Mouse (Mus musculus): ENCODE results near the gene Fam69a. TPM values are rescaled to one million over a fixed set of nuclear protein-coding genes. Genes with fewer than 3 reads are reported as not detected.

Gene Fam69a
- polyA plus RNA-seq, 1 experiment from 2014 or later = 24.5 TPM

- Histone ChIP-seq H3K4me1 (replicated peaks; ENCODE audit: control insufficient read depth, insufficient read depth, low read length) (no peaks in the 10 kb centered on the region), H3K36me3 (ENCODE audit: control insufficient read depth, insufficient read depth, low read length) (no peaks in the 10 kb centered on the region)
These were observed 51.9 kb downstream of the Fam69a start for GRCm38 (mm10) chr5:107934770-107935543.

GRCm38 (mm10) chr5:107933202-107933974 lies 53.5 kb downstream of the Fam69a start:
- Histone ChIP-seq H3K36me3 (ENCODE audit: control insufficient read depth, insufficient read depth, low read length) (no peaks in the 10 kb centered on the region), H3K4me3 (ENCODE audit: low read depth, low read length) (no peak overlapping the region), H3K4me1 (replicated peaks; ENCODE audit: control insufficient read depth, insufficient read depth, low read length) (no peaks in the 10 kb centered on the region), H3K27me3 (replicated peaks; ENCODE audit: control insufficient read depth, insufficient read depth, low read length) (no peaks in the 10 kb centered on the region), H3K4me2 (ENCODE audit: low read length) (no peak overlapping the region), H3K9me3 (ENCODE audit: control insufficient read depth, low read length) (no peaks in the 10 kb centered on the region), H3K9ac (ENCODE audit: low read length) (no peak overlapping the region), H3K27ac (ENCODE audit: low read depth) (no peak overlapping the region)
- WGBS = 74% methylated on average over 4 of the region's 4 CpGs
- ATAC-seq (replicated peaks; ENCODE audit: low FRiP score, low TSS enrichment, low read depth) = no peak
- peak; percentile 27 for DNase-seq (ENCODE audit: low spot score)

More at GRCm38 (mm10) chr5:107934770-107935543, 51.9 kb downstream of the Fam69a start:
- Histone ChIP-seq H3K9me3 (ENCODE audit: control insufficient read depth, low read length) (no peaks in the 10 kb centered on the region), H3K27ac (ENCODE audit: low read depth) (no peak overlapping the region), H3K9ac (ENCODE audit: low read length) (no peak overlapping the region), H3K4me2 (ENCODE audit: low read length) (no peak overlapping the region), H3K27me3 (replicated peaks; ENCODE audit: control insufficient read depth, insufficient read depth, low read length) (no peaks in the 10 kb centered on the region), H3K4me3 (ENCODE audit: low read depth, low read length) (no peak overlapping the region)
- ATAC-seq (replicated peaks; ENCODE audit: low FRiP score, low TSS enrichment, low read depth) (no peak), DNase-seq (ENCODE audit: low spot score) (no peak)
- WGBS = 86% methylated on average over 10 of the region's 10 CpGs

- ATAC-seq (replicated peaks; ENCODE audit: low FRiP score, low TSS enrichment, low read depth) = no peak
- 51% methylated on average over 2 of the region's 2 CpGs for WGBS
These were observed 54.3 kb downstream of the Fam69a start for GRCm38 (mm10) chr5:107932556-107932955.

GRCm38 (mm10) chr5:107926550-107927249 lies 60.2 kb downstream of the Fam69a start:
- Histone ChIP-seq H3K9ac (ENCODE audit: low read length) (no peak overlapping the region), H3K27ac (ENCODE audit: low read depth) (no peak overlapping the region), H3K36me3 (ENCODE audit: control insufficient read depth, insufficient read depth, low read length) (no peaks in the 10 kb centered on the region), H3K4me2 (ENCODE audit: low read length) (no peak overlapping the region), H3K9me3 (ENCODE audit: control insufficient read depth, low read length) (no peaks in the 10 kb centered on the region), H3K27me3 (replicated peaks; ENCODE audit: control insufficient read depth, insufficient read depth, low read length) (no peaks in the 10 kb centered on the region), H3K4me1 (replicated peaks; ENCODE audit: control insufficient read depth, insufficient read depth, low read length) (no peaks in the 10 kb centered on the region), H3K4me3 (ENCODE audit: low read depth, low read length) (no peak overlapping the region)
- WGBS = 62% methylated on average over 11 of the region's 11 CpGs
- ATAC-seq (replicated peaks; ENCODE audit: low FRiP score, low TSS enrichment, low read depth) (no peak), DNase-seq (ENCODE audit: low spot score) (no peak)

More at GRCm38 (mm10) chr5:107932556-107932955, 54.3 kb downstream of the Fam69a start:
- H3K36me3 ChIP-seq (ENCODE audit: control insufficient read depth, insufficient read depth, low read length) = no peaks in the 10 kb centered on the region
- DNase-seq (ENCODE audit: low spot score) = peak; percentile 48
- no peaks in the 10 kb centered on the region for H3K9me3 ChIP-seq (ENCODE audit: control insufficient read depth, low read length)
- H3K4me2 ChIP-seq (ENCODE audit: low read length) = no peak overlapping the region
- H3K9ac ChIP-seq (ENCODE audit: low read length) = no peak overlapping the region
- H3K4me1 ChIP-seq (replicated peaks; ENCODE audit: control insufficient read depth, insufficient read depth, low read length) = no peaks in the 10 kb centered on the region
- H3K27ac ChIP-seq (ENCODE audit: low read depth) = no peak overlapping the region
- no peaks in the 10 kb centered on the region for H3K27me3 ChIP-seq (replicated peaks; ENCODE audit: control insufficient read depth, insufficient read depth, low read length)
- no peak overlapping the region for H3K4me3 ChIP-seq (ENCODE audit: low read depth, low read length)

- no peak for DNase-seq (ENCODE audit: low spot score)
- Histone ChIP-seq H3K4me3 (ENCODE audit: low read depth, low read length) (no peak overlapping the region), H3K9me3 (ENCODE audit: control insufficient read depth, low read length) (no peaks in the 10 kb centered on the region), H3K4me1 (replicated peaks; ENCODE audit: control insufficient read depth, insufficient read depth, low read length) (no peaks in the 10 kb centered on the region), H3K36me3 (ENCODE audit: control insufficient read depth, insufficient read depth, low read length) (no peaks in the 10 kb centered on the region), H3K4me2 (ENCODE audit: low read length) (no peak overlapping the region), H3K9ac (ENCODE audit: low read length) (no peak overlapping the region), H3K27ac (ENCODE audit: low read depth) (no peak overlapping the region), H3K27me3 (replicated peaks; ENCODE audit: control insufficient read depth, insufficient read depth, low read length) (no peaks in the 10 kb centered on the region)
- 83% methylated on average over 8 of the region's 8 CpGs for WGBS
- ATAC-seq (replicated peaks; ENCODE audit: low FRiP score, low TSS enrichment, low read depth) = no peak
These were observed 62.3 kb downstream of the Fam69a start for GRCm38 (mm10) chr5:107924564-107924963.

- Histone ChIP-seq H3K27ac (ENCODE audit: low read depth) (no peak overlapping the region), H3K27me3 (replicated peaks; ENCODE audit: control insufficient read depth, insufficient read depth, low read length) (no peaks in the 10 kb centered on the region), H3K4me2 (ENCODE audit: low read length) (no peak overlapping the region), H3K9me3 (ENCODE audit: control insufficient read depth, low read length) (no peaks in the 10 kb centered on the region), H3K36me3 (ENCODE audit: control insufficient read depth, insufficient read depth, low read length) (no peaks in the 10 kb centered on the region), H3K9ac (ENCODE audit: low read length) (no peak overlapping the region), H3K4me1 (replicated peaks; ENCODE audit: control insufficient read depth, insufficient read depth, low read length) (no peaks in the 10 kb centered on the region), H3K4me3 (ENCODE audit: low read depth, low read length) (no peak overlapping the region)
- ATAC-seq (replicated peaks; ENCODE audit: low FRiP score, low TSS enrichment, low read depth) (no peak), DNase-seq (ENCODE audit: low spot score) (no peak)
- 84% methylated on average over 1 of the region's 1 CpGs for WGBS
These were observed 64.0 kb downstream of the Fam69a start for GRCm38 (mm10) chr5:107922836-107923235.

- Histone ChIP-seq H3K9ac (ENCODE audit: low read length) (no peak overlapping the region), H3K36me3 (ENCODE audit: control insufficient read depth, insufficient read depth, low read length) (no peaks in the 10 kb centered on the region), H3K4me2 (ENCODE audit: low read length) (no peak overlapping the region), H3K9me3 (ENCODE audit: control insufficient read depth, low read length) (no peaks in the 10 kb centered on the region), H3K4me3 (ENCODE audit: low read depth, low read length) (no peak overlapping the region), H3K27ac (ENCODE audit: low read depth) (no peak overlapping the region), H3K4me1 (replicated peaks; ENCODE audit: control insufficient read depth, insufficient read depth, low read length) (no peaks in the 10 kb centered on the region), H3K27me3 (replicated peaks; ENCODE audit: control insufficient read depth, insufficient read depth, low read length) (no peaks in the 10 kb centered on the region)
- 77% methylated on average over 2 of the region's 2 CpGs for WGBS
- peak; percentile 48; the same call in 1 of the 2 replicates for ATAC-seq (replicated peaks; ENCODE audit: low FRiP score, low TSS enrichment, low read depth)
- no peak for DNase-seq (ENCODE audit: low spot score)
These were observed 65.3 kb downstream of the Fam69a start for GRCm38 (mm10) chr5:107921400-107922252.

- no peak overlapping the region for H3K4me3 ChIP-seq (ENCODE audit: low read depth, low read length)
- no peaks in the 10 kb centered on the region for H3K36me3 ChIP-seq (ENCODE audit: control insufficient read depth, insufficient read depth, low read length)
- ATAC-seq (replicated peaks; ENCODE audit: low FRiP score, low TSS enrichment, low read depth) (no peak), DNase-seq (ENCODE audit: low spot score) (no peak)
- H3K4me1 ChIP-seq (replicated peaks; ENCODE audit: control insufficient read depth, insufficient read depth, low read length) = no peaks in the 10 kb centered on the region
- no peak overlapping the region for H3K4me2 ChIP-seq (ENCODE audit: low read length)
- 50% methylated on average over 4 of the region's 4 CpGs for WGBS
- no peak overlapping the region for H3K9ac ChIP-seq (ENCODE audit: low read length)
- no peak overlapping the region for H3K27ac ChIP-seq (ENCODE audit: low read depth)
- H3K9me3 ChIP-seq (ENCODE audit: control insufficient read depth, low read length) = no peaks in the 10 kb centered on the region
- no peaks in the 10 kb centered on the region for H3K27me3 ChIP-seq (replicated peaks; ENCODE audit: control insufficient read depth, insufficient read depth, low read length)
These were observed 71.6 kb downstream of the Fam69a start for GRCm38 (mm10) chr5:107915280-107915679.
